Mouse (Mus musculus) ES-Bruce4 (cell line): ENCODE measurements at regions not wholly inside any gene's neighbourhood (a gene's known extent, or its start where the extent isn't known, plus 50 kb on each side); places are given as distances from the start of the nearest gene placed in this dataset.

Experiments used
- CTCF ChIP-seq: IDR thresholded peaks from one replicate; pipeline ENCODE4 v1.8.1; 2011; ENCODE audit warnings: low read depth, low read length
- EP300 ChIP-seq: IDR thresholded peaks from 2 replicates; pipeline ENCODE4 v1.6.1; 2011; ENCODE audit warnings: low read depth, low read length; ENCODE audit not compliant: insufficient read depth
- POLR2A ChIP-seq: IDR thresholded peaks from one replicate; pipeline ENCODE4 v1.8.1; 2011; ENCODE audit warnings: low read length; ENCODE audit not compliant: insufficient read depth

GRCm38 (mm10) chr10:96460151-96460550, 156.7 kb upstream of the Btg1 start:
- no peak for TF ChIP-seq POLR2A
- no peak for TF ChIP-seq CTCF
- no peak for TF ChIP-seq EP300
